Mouse (Mus musculus): Measurements from ENCODE around the gene Ola1.

Ola1 gene

GRCm38 (mm10) chr2:73218913-73219312 is at the start of gene Ola1:
Gene Ola1, minus strand, starts transcription at chr2:73218924.
- 91% methylated on average over 5 of the region's 5 CpGs for WGBS

DNA sequence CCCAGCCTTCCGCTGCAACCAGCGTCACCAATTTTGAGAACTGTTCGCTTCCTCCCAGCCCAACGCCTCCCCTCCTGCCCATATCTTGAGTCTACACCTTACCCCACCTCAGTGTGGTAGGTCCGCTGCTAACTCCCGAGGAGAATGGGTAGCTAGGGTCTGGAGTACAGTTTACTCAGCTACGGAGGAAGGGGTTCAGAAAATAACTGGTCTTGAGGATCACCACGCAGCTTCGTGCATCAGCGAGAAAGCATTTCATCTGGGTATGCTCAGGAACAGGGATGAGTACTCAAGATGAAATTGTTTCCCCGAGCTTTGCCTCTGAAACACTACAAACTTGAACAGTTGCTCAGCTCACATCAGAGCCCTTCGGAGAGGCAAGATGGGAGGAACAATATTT is 49.6 kb upstream of the Ola1 start:
- WGBS = 11% methylated on average over 12 of the region's 12 CpGs

- 15% methylated on average over 4 of the region's 4 CpGs for WGBS
Observed at GRCm38 (mm10) chr2:73267818-73268217, 49.1 kb upstream of the Ola1 start.

DNA sequence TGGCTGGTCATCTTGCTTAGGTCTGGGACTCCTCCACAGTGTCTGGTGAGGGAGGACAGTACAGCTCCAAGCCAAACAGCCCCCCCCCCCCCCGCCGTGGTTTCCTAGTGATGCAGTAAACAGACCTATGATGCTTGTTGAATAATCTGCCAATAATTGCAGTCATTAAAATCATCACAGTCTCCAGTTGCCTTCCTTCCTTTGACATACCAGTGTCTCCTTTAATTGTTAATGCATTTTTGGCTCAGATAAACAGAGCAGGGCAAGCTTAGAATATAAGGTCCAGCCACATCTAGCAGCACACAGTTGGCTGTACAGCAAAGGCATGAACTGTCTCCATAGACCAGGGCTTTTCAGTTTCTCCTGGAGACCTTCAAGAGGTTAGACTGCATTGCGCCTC is 48.5 kb upstream of the Ola1 start:
- 15% methylated on average over 3 of the region's 3 CpGs for WGBS

GRCm38 (mm10) chr2:73266623-73267022 is 47.9 kb upstream of the Ola1 start:
- 47% methylated on average over 1 of the region's 1 CpGs for WGBS

- WGBS = 19% methylated on average over 5 of the region's 5 CpGs
Observed at GRCm38 (mm10) chr2:73266011-73266410, 47.3 kb upstream of the Ola1 start.

- WGBS = 16% methylated on average over 11 of the region's 11 CpGs
Observed at GRCm38 (mm10) chr2:73264611-73265195, 46.0 kb upstream of the Ola1 start.

DNA sequence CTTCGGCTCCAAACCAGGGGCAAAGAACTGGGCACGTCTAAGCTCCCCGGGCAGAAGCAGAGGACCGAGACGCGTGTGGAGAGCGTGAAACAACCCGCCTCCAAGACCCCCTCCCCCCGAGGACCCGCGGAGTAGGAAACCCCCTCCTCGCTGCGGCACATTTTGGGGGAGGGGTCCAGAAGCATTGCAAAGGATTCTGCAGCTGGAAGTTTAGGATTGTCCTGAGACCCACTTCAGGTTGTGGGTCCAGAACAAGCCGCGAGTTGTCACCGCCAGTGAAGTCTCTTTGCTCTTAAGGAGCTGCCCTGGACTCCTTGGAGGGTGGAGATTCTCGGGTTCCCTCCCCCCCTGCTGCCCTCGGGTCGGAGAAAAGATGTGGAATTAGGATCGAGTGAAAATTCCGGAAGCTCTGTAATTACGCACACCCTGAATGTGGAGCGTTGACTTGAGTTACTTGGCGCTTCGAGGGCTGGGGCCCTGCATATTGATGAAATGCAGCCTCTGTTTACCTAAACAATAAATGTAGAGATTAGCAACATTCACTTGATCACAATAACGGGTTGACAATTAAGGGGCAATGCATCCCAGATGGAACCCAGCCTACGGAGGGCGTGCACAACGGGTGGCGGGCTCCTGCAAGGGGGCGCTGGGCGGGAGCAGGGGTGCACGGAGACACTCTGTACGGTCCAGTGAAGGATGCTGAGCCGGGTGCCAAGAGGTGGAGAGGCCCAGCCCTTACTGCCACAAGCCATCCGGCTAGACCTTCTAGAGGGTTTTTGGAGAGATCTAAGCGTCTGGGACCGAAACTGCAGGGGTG is 45.3 kb upstream of the Ola1 start:
- 3% methylated on average over 38 of the region's 38 CpGs for WGBS

DNA sequence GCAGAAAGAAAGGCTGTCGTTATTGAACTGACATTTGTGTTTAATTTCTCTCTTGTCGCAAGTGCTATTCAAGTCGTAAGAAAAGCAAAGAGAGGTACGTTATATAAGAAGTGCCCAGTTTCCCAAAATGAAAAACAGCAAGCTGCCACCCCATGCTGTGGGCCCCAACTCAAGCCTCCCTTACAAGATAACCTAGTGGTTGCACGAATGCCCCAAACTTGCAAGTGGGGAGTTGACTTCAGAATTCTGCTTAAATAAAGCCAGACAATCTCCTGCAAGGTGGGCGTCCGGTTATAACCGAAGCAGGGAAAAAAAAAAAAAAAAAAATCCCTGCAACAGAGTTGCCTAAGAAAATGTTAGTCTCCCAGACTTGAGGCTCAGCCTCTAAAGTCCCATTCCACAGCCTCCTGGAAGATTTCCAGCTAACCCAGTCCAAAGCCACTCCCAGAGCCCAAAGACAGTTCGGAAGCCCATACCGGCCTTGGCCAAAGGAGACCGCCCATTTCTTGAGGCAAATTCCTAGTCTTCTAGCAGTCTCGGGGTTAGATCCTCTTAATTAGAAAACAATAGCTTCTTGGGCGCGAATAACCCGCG is 44.5 kb upstream of the Ola1 start:
- 33% methylated on average over 16 of the region's 16 CpGs for WGBS

DNA sequence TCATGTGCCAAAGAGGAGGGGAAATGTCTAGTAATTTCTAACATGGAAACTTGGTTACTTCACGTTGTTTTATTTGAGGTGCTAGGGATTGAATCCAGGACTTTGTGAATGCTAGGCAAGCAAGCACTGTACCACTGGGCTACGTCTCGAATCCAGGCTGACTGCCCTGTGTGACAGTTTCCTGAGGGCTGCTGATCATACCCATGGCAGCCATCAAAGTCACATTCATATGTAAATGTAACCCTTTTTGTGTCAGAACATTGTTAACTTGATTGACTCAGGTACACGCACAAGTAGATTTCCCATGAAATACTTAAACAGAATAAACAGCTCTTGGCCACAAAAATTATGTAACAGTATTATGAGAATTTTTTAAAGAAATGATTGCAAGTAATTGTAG is 30.0 kb upstream of the Ola1 start:
- 70% methylated on average over 4 of the region's 4 CpGs for WGBS

- WGBS = 94% methylated on average over 4 of the region's 4 CpGs
Observed at GRCm38 (mm10) chr2:73241299-73241698, 22.6 kb upstream of the Ola1 start.

GRCm38 (mm10) chr2:73231081-73231480 is 12.4 kb upstream of the Ola1 start:
- WGBS = 65% methylated on average over 3 of the region's 3 CpGs

DNA sequence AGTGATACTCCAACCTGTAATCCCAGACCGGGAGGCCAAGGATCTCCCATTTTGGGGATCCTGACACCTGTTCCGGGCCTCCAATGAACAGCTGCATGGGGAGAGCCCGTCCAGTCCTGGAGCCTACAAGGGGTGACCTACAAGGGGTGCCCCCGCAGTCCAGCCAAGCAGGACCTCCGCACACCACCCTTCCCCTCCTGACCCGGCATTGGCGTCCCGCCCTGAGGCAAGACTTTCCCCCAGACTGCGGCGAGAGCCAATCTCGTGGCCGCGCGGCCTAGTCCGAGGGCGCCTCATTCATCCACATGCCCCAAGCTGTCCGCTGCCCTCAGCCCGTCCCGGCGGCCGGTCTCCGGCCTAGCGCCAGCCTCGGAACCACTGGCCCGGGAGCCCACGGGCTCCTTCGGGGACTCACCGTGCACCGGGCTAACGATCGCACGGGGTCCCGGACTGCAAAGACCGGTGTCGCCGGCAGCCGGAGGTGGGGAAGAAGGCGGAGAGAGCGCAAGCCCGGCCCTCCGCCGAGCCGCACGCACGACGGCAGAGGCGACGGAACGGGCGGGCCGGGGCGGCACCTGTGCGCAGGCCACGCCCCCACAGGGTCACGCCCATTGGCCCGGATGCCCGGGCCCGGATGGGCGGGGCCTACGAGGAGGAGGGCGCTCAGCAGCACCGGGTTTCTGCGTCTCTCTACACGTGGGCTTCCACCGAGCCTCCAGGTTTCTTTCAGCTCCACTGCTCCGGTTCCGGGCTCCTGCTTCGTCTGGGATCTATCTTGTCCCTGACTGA is 4.7 kb downstream of the Ola1 start:
- under 1% methylated on average over 68 of the region's 68 CpGs for WGBS

GRCm38 (mm10) chr2:73213539-73213870 is 5.2 kb downstream of the Ola1 start:
- 22% methylated on average over 7 of the region's 7 CpGs for WGBS

GRCm38 (mm10) chr2:73204328-73204727 is 14.4 kb downstream of the Ola1 start:
- WGBS = 79% methylated on average over 6 of the region's 6 CpGs

- WGBS = 53% methylated on average over 2 of the region's 2 CpGs
Observed at GRCm38 (mm10) chr2:73188488-73188887, 30.2 kb downstream of the Ola1 start.

- WGBS = 69% methylated on average over 3 of the region's 3 CpGs
Observed at GRCm38 (mm10) chr2:73185185-73185584, 33.5 kb downstream of the Ola1 start.

- WGBS = 83% methylated on average over 5 of the region's 5 CpGs
Observed at GRCm38 (mm10) chr2:73169496-73169895, 49.2 kb downstream of the Ola1 start.

- WGBS = 86% methylated on average over 1 of the region's 1 CpGs
Observed at GRCm38 (mm10) chr2:73164666-73165065, 54.1 kb downstream of the Ola1 start.

DNA sequence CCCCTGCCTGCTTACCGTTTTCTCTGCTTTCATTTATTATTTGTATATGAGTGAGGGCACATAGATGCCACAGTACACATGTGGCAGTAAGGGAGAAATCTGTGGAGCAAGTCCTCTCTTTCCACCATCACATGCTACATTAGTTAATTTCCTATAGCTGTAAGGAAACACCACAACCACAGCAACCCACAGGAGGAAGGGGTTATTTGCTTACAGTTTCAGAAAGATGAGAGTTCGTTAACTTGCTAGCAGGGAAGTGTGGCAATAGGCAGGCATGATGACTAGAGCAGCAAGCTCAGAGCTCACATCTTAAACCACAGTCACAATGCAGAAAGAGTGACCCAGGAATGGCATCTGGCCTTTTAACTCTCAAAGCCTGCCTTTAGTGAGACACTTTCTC is 58.0 kb downstream of the Ola1 start:
- WGBS = 86% methylated on average over 2 of the region's 2 CpGs

DNA sequence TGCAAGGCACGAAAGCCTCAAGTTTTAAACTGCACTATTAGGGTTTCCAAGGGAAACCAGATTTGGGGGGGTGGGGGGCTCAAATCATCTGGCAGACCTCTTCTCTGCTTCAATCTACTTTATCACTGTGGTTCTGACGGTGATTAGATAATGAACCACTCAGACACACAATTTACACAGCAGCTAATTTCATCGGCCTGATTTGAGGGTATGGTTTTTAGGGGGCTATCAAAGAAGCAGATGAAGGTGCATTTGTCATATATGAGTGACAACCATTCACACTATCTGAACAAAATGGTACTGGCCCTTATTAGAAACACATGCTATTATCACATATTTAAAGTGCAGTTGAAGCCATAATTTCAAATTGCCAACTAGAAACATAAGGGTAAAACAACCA is 61.5 kb downstream of the Ola1 start:
- 93% methylated on average over 3 of the region's 3 CpGs for WGBS

- WGBS = 35% methylated on average over 3 of the region's 3 CpGs
Observed at GRCm38 (mm10) chr2:73150526-73150925, 68.2 kb downstream of the Ola1 start.
